Mouse (Mus musculus): Measurements from ENCODE around the gene Il13. TPM values are rescaled to one million over a fixed set of nuclear protein-coding genes. Genes with fewer than 3 reads are reported as not detected.

Il13 gene
- total and polyA plus RNA-seq, 3 experiments, result 2.8 to 4.8 (median 3.6) TPM

GRCm38 (mm10) chr11:53605609-53606008 is 28.9 kb downstream of the Il13 start:
- no peak for TF ChIP-seq JUN (IDR thresholded peaks at IDR 0.05; ENCODE audit: insufficient read depth, low read depth, low read length)
- TF ChIP-seq CTCF (conservative IDR thresholded peaks at IDR 0.05 in 1 of 2, IDR thresholded peaks at IDR 0.05 in 1 of 2; ENCODE audit: low read depth in 2 of 2, low read length in 2 of 2), result no peak
- TF ChIP-seq ETS1 (conservative IDR thresholded peaks at IDR 0.05; ENCODE audit: low read depth, low read length), result peak; percentile 62
- no peak; the same call in 1 of the 2 replicates for TF ChIP-seq SMC3 (IDR thresholded peaks at IDR 0.05; ENCODE audit: low read depth, low read length)
- TF ChIP-seq USF2 (conservative IDR thresholded peaks at IDR 0.05; ENCODE audit: low read depth, low read length), result no peak
- peak; percentile 55; the same call in 1 of the 2 replicates for TF ChIP-seq KAT2A (IDR thresholded peaks at IDR 0.05; ENCODE audit: insufficient replicate concordance, low read length)
- 0 out of 2 replicates have a peak, but pooled peaks have one; percentile 53 for TF ChIP-seq JUND (conservative IDR thresholded peaks at IDR 0.05; ENCODE audit: low read depth, low read length)
- no peak for TF ChIP-seq MAFK (IDR thresholded peaks at IDR 0.05; ENCODE audit: insufficient replicate concordance, low read length)
- TF ChIP-seq BHLHE40 (IDR thresholded peaks at IDR 0.05; ENCODE audit: low read depth, low read length), result peak; percentile 71
- no peak for TF ChIP-seq NRF1 (IDR thresholded peaks at IDR 0.05; ENCODE audit: low read depth, low read length)
- TF ChIP-seq POLR2A (IDR thresholded peaks at IDR 0.05; ENCODE audit: low read depth, low read length), result peak; percentile 78
- peak; percentile 95 for TF ChIP-seq MAZ (IDR thresholded peaks at IDR 0.05; ENCODE audit: low read depth, low read length)
- TF ChIP-seq ZC3H11A (IDR thresholded peaks at IDR 0.05; ENCODE audit: low read depth, low read length), result no peak
- no peak; the same call in 1 of the 2 replicates for TF ChIP-seq RCOR1 (conservative IDR thresholded peaks at IDR 0.05; ENCODE audit: low read depth, low read length)
- peak; percentile 86 for TF ChIP-seq EP300 (IDR thresholded peaks at IDR 0.05; ENCODE audit: low read length)
- TF ChIP-seq GABPA (IDR thresholded peaks at IDR 0.05; ENCODE audit: insufficient replicate concordance, low read depth, low read length), result no peak
- TF ChIP-seq CHD2 (IDR thresholded peaks at IDR 0.05; ENCODE audit: low read length), result peak; percentile 88
- TF ChIP-seq ZKSCAN1 (IDR thresholded peaks at IDR 0.05; ENCODE audit: borderline replicate concordance, low read depth, low read length), result no peak
- no peak; the same call in 1 of the 2 replicates for TF ChIP-seq MAX (IDR thresholded peaks at IDR 0.05; ENCODE audit: low read length)
- TF ChIP-seq CHD1 (IDR thresholded peaks at IDR 0.05; ENCODE audit: low read depth, low read length), result no peak
- no peak for TF ChIP-seq UBTF (IDR thresholded peaks at IDR 0.05; ENCODE audit: low read depth, low read length)
- TF ChIP-seq POLR2AphosphoS2 (IDR thresholded peaks at IDR 0.05; ENCODE audit: low read depth, low read length), result no peak
- no peak for TF ChIP-seq ZMIZ1 (IDR thresholded peaks at IDR 0.05; ENCODE audit: low read depth, low read length)
- no peak for TF ChIP-seq PAX5 (IDR thresholded peaks at IDR 0.05; ENCODE audit: low read length)
- TF ChIP-seq MEF2A (IDR thresholded peaks at IDR 0.05; ENCODE audit: borderline replicate concordance, low read depth, low read length), result peak; percentile 61; the same call in 1 of the 2 replicates
- peak; percentile 73 for TF ChIP-seq TCF12 (IDR thresholded peaks at IDR 0.05; ENCODE audit: low read depth, low read length)
- no peak; the same call in none of the 2 replicates for TF ChIP-seq RAD21 (IDR thresholded peaks at IDR 0.05; ENCODE audit: low read depth, low read length)
- TF ChIP-seq MXI1 (IDR thresholded peaks at IDR 0.05; ENCODE audit: low read depth, low read length), result peak; percentile 44; the same call in 1 of the 2 replicates
- TF ChIP-seq MYC (IDR thresholded peaks at IDR 0.05; ENCODE audit: low read depth, low read length), result peak; percentile 50; the same call in 1 of the 2 replicates
- no peak for TF ChIP-seq E2F4 (IDR thresholded peaks at IDR 0.05; ENCODE audit: insufficient replicate concordance, low read depth, low read length)
- TF ChIP-seq TBP (conservative IDR thresholded peaks at IDR 0.05; ENCODE audit: low read depth, low read length), result peak; percentile 89
- 0 out of 2 replicates have a peak, but pooled peaks have one; percentile 5 for TF ChIP-seq HCFC1 (IDR thresholded peaks at IDR 0.05; ENCODE audit: low read depth, low read length)
- no peak for TF ChIP-seq USF1 (IDR thresholded peaks at IDR 0.05; ENCODE audit: low read depth, low read length)
- peak; percentile 79 for TF ChIP-seq IRF4 (IDR thresholded peaks at IDR 0.05; ENCODE audit: low read depth, low read length)
- no peak; the same call in 1 of the 2 replicates for TF ChIP-seq SIN3A (IDR thresholded peaks at IDR 0.05; ENCODE audit: low read length)
- TF ChIP-seq ZNF384 (IDR thresholded peaks at IDR 0.05; ENCODE audit: low read depth, low read length), result no peak
- 0 out of 2 replicates have a peak, but pooled peaks have one; percentile 0 for TF ChIP-seq ELF1 (IDR thresholded peaks at IDR 0.05; ENCODE audit: low read depth, low read length)
- no peak; the same call in 1 of the 2 replicates for TF ChIP-seq NELFE (IDR thresholded peaks at IDR 0.05; ENCODE audit: low read depth, low read length)
- dilution Hi-C loops (cut with MboI; ENCODE audit: extremely low pct_ligation_motif_present, extremely low pct_unique_long_range_greater_than_20kb, low sequenced_read_pairs), result no loop called here
- H3K9ac ChIP-seq (ENCODE audit: insufficient read depth, low read depth), result peak overlapping the region; percentile 58
- in situ Hi-C loops (cut with MboI; ENCODE audit: low pct_ligation_motif_present, low pct_unique_long_range_greater_than_20kb, low sequenced_read_pairs), result no loop called here
- H3K4me2 ChIP-seq (ENCODE audit: insufficient read depth, low read depth, poor library complexity, severe bottlenecking), result peak overlapping the region; percentile 25
- no peaks in the 10 kb centered on the region for H3K27me3 ChIP-seq (replicated peaks)
- H3K36me3 ChIP-seq (replicated peaks in 1 of 2; ENCODE audit: control insufficient read depth in 1 of 2, insufficient read depth in 1 of 2, low read length in 1 of 2), result peaks cover 11 to 41% of the 10 kb centered on the region in 2 experiments
- peaks cover 36 to 72% of the 10 kb centered on the region in 2 experiments for H3K4me1 ChIP-seq (ENCODE audit: control insufficient read depth in 1 of 2, insufficient read depth in 2 of 2)
- peak; percentile 89 for DNase-seq (ENCODE audit: extremely low read depth)
- no peaks in the 10 kb centered on the region for H3K79me2 ChIP-seq (replicated peaks; ENCODE audit: control insufficient read depth, extremely low read depth, insufficient read depth, poor library complexity, severe bottlenecking)
- peaks cover under 1% of the 10 kb centered on the region for H3K9me3 ChIP-seq (replicated peaks; ENCODE audit: low read length)
- peak overlapping the region; percentile 32 to 48 (median 41) for H3K4me3 ChIP-seq (replicated peaks in 1 of 3; ENCODE audit: low read depth in 2 of 3, low read length in 2 of 3, poor library complexity in 1 of 3)
- peak overlapping the region; percentile 93 for H3K27ac ChIP-seq (ENCODE audit: insufficient read depth, low read depth)
